Mouse (Mus musculus) liver, embryonic 14.5 days (tissue): Measurements from ENCODE around the gene Nras. TPM values are rescaled to one million over a fixed set of nuclear protein-coding genes. Genes with fewer than 3 reads are reported as not detected.

ENCODE experiments used
- ATAC-seq: fragments of 200-750 bp; cut with Nextera tagmentation; 2 replicates; pipeline ENCODE4 v1.8.0; 2017; ENCODE audit warnings: moderate number of reproducible peaks, mild to moderate bottlenecking, moderate library complexity; ENCODE audit not compliant: insufficient read depth
- DNase-seq, 3 experiments: peaks; one replicate each; pipeline ENCODE4 v3.0.0-alpha.2; 2012 to 2013; ENCODE audit warnings: low read depth in 3 of 3, low spot score in 3 of 3
- H3K27ac ChIP-seq: fragments of 300-500 bp; sonication (generic); 2 replicates; pipeline ENCODE4 v1.5.1; 2014; ENCODE audit warnings: moderate library complexity, mild to moderate bottlenecking, control low read depth, inconsistent platforms
- H3K27me3 ChIP-seq: fragments of 300-500 bp; sonication (generic); 2 replicates; pipeline ENCODE4 v1.6.1; 2014; ENCODE audit warnings: mild to moderate bottlenecking, low read length, moderate library complexity; ENCODE audit not compliant: control insufficient read depth, insufficient read depth
- H3K36me3 ChIP-seq: fragments of 300-500 bp; sonication (generic); replicated peaks from 2 replicates; pipeline ENCODE4 v1.6.1; 2014; ENCODE audit warnings: low read depth; ENCODE audit not compliant: control insufficient read depth, insufficient read depth
- H3K4me1 ChIP-seq, 2 experiments: fragments of 200-500 bp in 1 of 2; fragments of 300-500 bp in 1 of 2; sonication (generic) in 1 of 2; replicated peaks; 2 replicates each; pipeline ENCODE4 v1.6.1; 2012 to 2014; ENCODE audit warnings: antibody characterized with exemption in 1 of 2, inconsistent platforms in 1 of 2, low read length in 1 of 2; ENCODE audit not compliant: control insufficient read depth in 2 of 2, insufficient read depth in 2 of 2
- H3K4me2 ChIP-seq: fragments of 300-500 bp; sonication (generic); 2 replicates; pipeline ENCODE4 v1.6.1; 2014; ENCODE audit warnings: low read depth, mild to moderate bottlenecking, control low read depth, moderate library complexity
- H3K4me3 ChIP-seq, 2 experiments: fragments of 200-500 bp in 1 of 2; fragments of 300-500 bp in 1 of 2; sonication (generic) in 1 of 2; 2 replicates each; pipeline ENCODE4 v1.5.1; 2012 to 2014; ENCODE audit warnings: low read depth in 2 of 2, low read length in 2 of 2, mild to moderate bottlenecking in 2 of 2, control low read depth in 1 of 2, inconsistent platforms in 1 of 2, moderate library complexity in 1 of 2; ENCODE audit not compliant: insufficient read depth in 1 of 2
- H3K9ac ChIP-seq: fragments of 300-500 bp; sonication (generic); replicated peaks from 2 replicates; pipeline ENCODE4 v1.6.1; 2014; ENCODE audit warnings: mild to moderate bottlenecking, control low read depth, moderate library complexity
- H3K9me3 ChIP-seq: fragments of 300-500 bp; sonication (generic); 2 replicates; pipeline ENCODE4 v1.6.1; 2016; ENCODE audit warnings: low read length, mixed read lengths; ENCODE audit not compliant: control insufficient read depth
- CTCF ChIP-seq: IDR thresholded peaks from 2 replicates; pipeline ENCODE4 v1.5.1; 2016; ENCODE audit warnings: antibody characterized with exemption, low read depth, control low read depth
- EP300 ChIP-seq: IDR thresholded peaks from 2 replicates; pipeline ENCODE4 v1.6.1; 2016; ENCODE audit warnings: antibody characterized with exemption, low read depth
- WGBS: fragments of 180-500 bp; shearing (Covaris S2); extraction: QIAGEN DNeasy Blood & Tissue Kit; methylation state at CpG from one replicate; pipeline ENCODE4 v1.1.7; 2014; ENCODE audit not compliant: insufficient replicate concordance; 5-methylcytosine and 5-hydroxymethylcytosine counted together
- polyA plus RNA-seq, 2 experiments: library from polyadenylated mRNA; depleted of rRNA in 1 of 2; stranded (reverse) in 1 of 2; unstranded in 1 of 2; fragments of >200 nt; fragmentation: Nextera tagmentation in 1 of 2; extraction: Ambion mirVana in 1 of 2; gene quantifications; 2 replicates each; pipeline versions ENCODE4 v1.2.1 to v1.2.3; 2012 to 2014

Gene Nras
- polyA plus RNA-seq (2012; rRNA removed) (14.2 and 21.4 TPM in 2 replicates), polyA plus RNA-seq (2014; fragmentation: Nextera tagmentation; extraction: Ambion mirVana) (43.2 TPM in 2 replicates)

- Histone ChIP-seq H3K27ac (peak within 1 kb of the TSS; percentile 59), H3K27me3 (no peaks in the 10 kb centered on the region), H3K9me3 (no peaks in the 10 kb centered on the region), H3K4me2 (peak within 1 kb of the TSS; percentile 76), H3K9ac (peak within 1 kb of the TSS; percentile 81), H3K4me1 (peaks cover 3 to 6% of the 10 kb centered on the region in 2 experiments), H3K4me3 (peak within 1 kb of the TSS; percentile 81 to 88), H3K36me3 (peaks cover 60% of the 10 kb centered on the region)
- 1% methylated on average over 46 of the region's 46 CpGs for WGBS
- ATAC-seq: peak; percentile 95
- TF ChIP-seq EP300 (no peak), CTCF (0 out of 2 replicates have a peak, but pooled peaks have one; percentile 16)
- DNase-seq: peak; percentile 79 to 84 (median 80)
Measured at GRCm38 (mm10) chr3:103058207-103059157, at the start of gene Nras. Gene Nras (plus strand): TSS chr3:103058285.

DNA sequence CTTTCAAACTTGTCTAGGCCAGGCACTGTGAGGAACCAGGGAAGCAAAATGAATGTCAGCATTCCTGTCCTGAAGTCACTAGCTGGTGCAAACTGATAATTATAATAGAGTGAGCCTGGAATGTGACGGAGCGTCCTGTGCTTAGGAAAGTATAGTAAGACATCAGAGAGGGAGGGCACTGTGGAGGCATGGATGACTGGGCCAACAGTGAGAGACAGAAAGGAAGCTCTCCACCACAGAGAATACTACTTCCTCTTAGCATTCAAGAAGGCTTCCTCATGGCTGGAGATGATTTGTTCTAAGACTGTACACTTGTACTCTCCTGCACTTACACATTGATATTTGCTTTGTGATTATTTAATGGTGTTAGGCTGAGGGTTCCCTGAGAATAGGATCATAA lies 40.7 kb upstream of the Nras start:
- Histone ChIP-seq H3K27ac (no peak overlapping the region), H3K36me3 (no peaks in the 10 kb centered on the region), H3K9me3 (no peaks in the 10 kb centered on the region), H3K4me3 (no peak overlapping the region), H3K4me1 (peaks cover 4 to 9% of the 10 kb centered on the region in 2 experiments), H3K4me2 (no peak overlapping the region), H3K27me3 (no peaks in the 10 kb centered on the region), H3K9ac (no peak overlapping the region)
- no peak for TF ChIP-seq EP300
- TF ChIP-seq CTCF: no peak
- no peak for ATAC-seq
- no peak for DNase-seq
- WGBS: 41% methylated on average over 2 of the region's 2 CpGs

GRCm38 (mm10) chr3:103019462-103019861 lies 38.6 kb upstream of the Nras start:
- ATAC-seq (no peak), DNase-seq (no peak)
- no peak overlapping the region; the same call in 1 of the 2 replicates for H3K27ac ChIP-seq
- no peaks in the 10 kb centered on the region for H3K27me3 ChIP-seq
- H3K9me3 ChIP-seq: no peaks in the 10 kb centered on the region
- TF ChIP-seq CTCF (no peak), EP300 (no peak)
- H3K9ac ChIP-seq: no peak overlapping the region; the same call in 1 of the 2 replicates
- no peaks in the 10 kb centered on the region for H3K36me3 ChIP-seq
- peak overlapping the region; percentile 94 for H3K4me2 ChIP-seq
- H3K4me3 ChIP-seq: peak overlapping the region in 1 of 2 experiments; percentile 92; a peak in 2 of 4 replicates
- 64% methylated on average over 2 of the region's 2 CpGs for WGBS
- H3K4me1 ChIP-seq: peaks cover 6 to 9% of the 10 kb centered on the region in 2 experiments

DNA sequence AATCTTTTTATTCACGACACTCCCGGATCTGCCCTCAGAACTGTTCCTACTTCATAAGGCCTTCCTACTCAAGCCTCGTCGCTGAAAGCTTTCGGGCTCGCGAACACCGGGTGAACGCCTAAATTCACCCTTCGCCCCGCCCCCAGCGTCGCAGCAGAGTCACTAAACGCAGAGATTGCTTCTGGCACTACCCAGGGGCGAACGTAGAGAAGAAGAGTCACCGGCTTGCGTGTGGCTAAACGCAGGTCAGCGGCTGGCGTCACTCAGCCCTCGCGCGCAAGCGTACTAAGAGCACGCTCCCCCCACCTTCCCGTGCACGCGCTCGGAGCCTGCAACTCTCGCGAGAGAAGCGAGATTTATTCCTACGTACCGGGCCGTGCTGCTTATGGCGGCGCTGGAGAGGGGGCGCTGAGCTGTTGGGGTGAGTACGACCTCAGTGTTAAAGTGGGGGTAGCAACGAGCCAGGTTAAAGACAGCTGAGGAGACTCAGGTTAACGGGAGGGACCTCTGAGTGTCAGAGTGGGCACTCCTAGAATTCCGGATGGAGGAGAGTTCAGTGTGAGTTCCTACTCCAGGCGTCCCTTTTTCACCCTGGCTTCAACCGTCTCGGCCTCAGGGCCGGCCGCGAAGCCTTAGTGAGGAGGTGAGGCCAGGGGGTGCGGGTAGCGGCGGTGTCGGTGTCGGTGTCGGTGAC lies 37.7 kb upstream of the Nras start, which contains the start of gene Csde1:
Gene Csde1, plus strand, starts transcription at position 178 of the 694 bp plus-strand sequence.
- WGBS: under 1% methylated on average over 55 of the region's 55 CpGs
- Histone ChIP-seq H3K4me2 (peak within 1 kb of the TSS; percentile 94), H3K9me3 (no peaks in the 10 kb centered on the region), H3K4me3 (peak within 1 kb of the TSS; percentile 90 to 92), H3K27me3 (no peaks in the 10 kb centered on the region), H3K27ac (peak within 1 kb of the TSS; percentile 77), H3K36me3 (no peaks in the 10 kb centered on the region), H3K4me1 (peaks cover 6 to 9% of the 10 kb centered on the region in 2 experiments), H3K9ac (peak within 1 kb of the TSS; percentile 93)
- TF ChIP-seq CTCF (peak; percentile 28; the same call in 1 of the 2 replicates), EP300 (peak; percentile 46; the same call in 1 of the 2 replicates)
- peak; percentile 94 to 96 (median 94) for DNase-seq
- ATAC-seq: peak; percentile 91
